ENCODE assay signal across 18 mouse cellular contexts in the genomic region with DNA sequence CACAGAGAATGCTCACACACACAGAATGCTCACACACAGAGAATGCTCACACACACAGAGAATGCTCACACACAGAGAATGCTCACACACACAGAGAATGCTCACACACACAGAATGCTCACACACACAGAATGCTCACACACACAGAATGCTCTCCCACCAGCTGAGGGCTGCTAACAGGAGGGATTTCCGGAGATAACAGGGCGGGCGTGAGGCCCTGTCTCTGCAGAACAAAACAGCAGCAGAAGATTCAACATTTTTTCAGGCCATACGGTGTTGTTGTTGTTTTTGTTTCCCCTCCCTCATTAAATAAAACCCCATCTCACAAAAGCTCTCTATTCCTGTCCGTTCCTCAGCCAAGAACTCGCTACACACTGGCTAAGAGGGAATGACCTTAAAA. TPM values are rescaled to one million over a fixed set of nuclear protein-coding genes. Genes with fewer than 3 reads are reported as not detected.
DNase-seq lines count a peak whose midpoint lies in the region; ATAC-seq and TF ChIP-seq lines count a peak whose summit lies in the region.
"Not testable (repeated sequence)": the region's sequence is repeated elsewhere in the genome, so short reads cannot be mapped to it uniquely, and the experiment has no call there.
"Had no signal": no experiment of that assay in that cellular context is flagged by ENCODE, and none has a peak within 500 bp of the region (broad histone marks: within the 10 kb centered on the region; RNA-seq: fewer than 3 reads in every experiment).

No protein-coding gene starts in this region.

- peak in 1 of 2 experiments; percentile 31; a peak in 2 of 4 replicates for TF ChIP-seq EP300 in MEL (IDR thresholded peaks at IDR 0.05; ENCODE audit: low read depth in 1 of 2, low read length in 2 of 2)

- H3K4me3 ChIP-seq in MEL (ENCODE audit: control insufficient read depth in 1 of 2, insufficient read depth in 1 of 2, low read depth in 2 of 2, low read length in 2 of 2), result peak overlapping the region in 1 of 2 experiments; percentile 23; a peak in 1 of 4 replicates
- H3K4me3 ChIP-seq in cortical plate, adult 2 months (ENCODE audit: insufficient read depth, low read length); heart, embryonic 11.5 days (ENCODE audit: low read depth, low read length); heart, embryonic 15.5 days; liver, adult 2 months (ENCODE audit: insufficient read depth, low read depth, low read length); macrophage (ENCODE audit: inconsistent target): not testable (repeated sequence)

- ATAC-seq in heart, embryonic 11.5 days (replicated peaks; ENCODE audit: insufficient number of reproducible peaks, low FRiP score, low TSS enrichment); heart, embryonic 15.5 days (replicated peaks; ENCODE audit: insufficient number of reproducible peaks, insufficient read depth, low FRiP score, low read depth): not testable (repeated sequence)

- peak; percentile 50 for DNase-seq in MEL (ENCODE audit: low read depth, low spot score)
- DNase-seq in liver, adult 2 months (ENCODE audit: extremely low read depth, low read depth, low spot score), result not testable (repeated sequence)
- DNase-seq in thymus, postnatal 4 days, result peak; percentile 41

- not testable (repeated sequence) for H3K4me2 ChIP-seq in heart, embryonic 11.5 days; heart, embryonic 15.5 days

- H3K27ac ChIP-seq in MEL (ENCODE audit: control insufficient read depth, low read depth, low read length), result peak overlapping the region; percentile 40
- H3K27ac ChIP-seq in cortical plate, adult 2 months (ENCODE audit: insufficient read depth, low read length), result peak overlapping the region; percentile 65; the same call in 1 of the 2 replicates
- peak overlapping the region; percentile 86; the same call in 1 of the 2 replicates for H3K27ac ChIP-seq in heart, embryonic 11.5 days (ENCODE audit: low read depth, low read length)
- peak overlapping the region; percentile 81 for H3K27ac ChIP-seq in heart, embryonic 15.5 days
- peak overlapping the region; percentile 41; the same call in 1 of the 2 replicates for H3K27ac ChIP-seq in liver, adult 2 months (replicated peaks; ENCODE audit: insufficient read depth, low read depth, low read length)
- H3K27ac ChIP-seq in macrophage, result peak overlapping the region; percentile 85

- H3K9me3 ChIP-seq in MEL (replicated peaks; ENCODE audit: insufficient read depth, low read length); heart, embryonic 11.5 days (replicated peaks; ENCODE audit: control insufficient read depth, low read length); heart, embryonic 15.5 days (replicated peaks): not testable (repeated sequence)

- peaks cover 0 to 19% of the 10 kb centered on the region in 2 experiments; a peak in 3 of 4 replicates for H3K4me1 ChIP-seq in MEL (ENCODE audit: control insufficient read depth in 1 of 2, insufficient read depth in 2 of 2, low read length in 2 of 2)
- not testable (repeated sequence) for H3K4me1 ChIP-seq in cortical plate, adult 2 months (ENCODE audit: control insufficient read depth, insufficient read depth, low read length); liver, adult 2 months (ENCODE audit: control insufficient read depth, insufficient read depth, low read length)
- H3K4me1 ChIP-seq in heart, embryonic 11.5 days (ENCODE audit: control insufficient read depth, insufficient read depth, low read length), result peaks cover 40% of the 10 kb centered on the region
- peaks cover 40% of the 10 kb centered on the region for H3K4me1 ChIP-seq in heart, embryonic 15.5 days (replicated peaks)

- peak overlapping the region; percentile 16 for H3K9ac ChIP-seq in MEL (ENCODE audit: control insufficient read depth, low read depth, low read length, poor library complexity, severe bottlenecking)
- 0 out of 2 replicates have a peak overlapping the region, but pooled peaks have one; percentile 54 for H3K9ac ChIP-seq in heart, embryonic 11.5 days (ENCODE audit: low read depth, low read length)
- H3K9ac ChIP-seq in heart, embryonic 15.5 days; liver, adult 2 months (ENCODE audit: low read depth, low read length): not testable (repeated sequence)

- H3K27me3 ChIP-seq in MEL (ENCODE audit: control insufficient read depth in 1 of 2, insufficient read depth in 2 of 2, low read length in 2 of 2); heart, embryonic 11.5 days (ENCODE audit: control insufficient read depth, insufficient read depth, low read length); heart, embryonic 15.5 days; liver, adult 2 months (ENCODE audit: control insufficient read depth, insufficient read depth, low read length): not testable (repeated sequence)

- TF ChIP-seq CTCF in MEL (IDR thresholded peaks at IDR 0.05 in 2 of 3, conservative IDR thresholded peaks at IDR 0.05 in 1 of 3; ENCODE audit: control insufficient read depth in 1 of 3, insufficient read depth in 1 of 3, low read depth in 2 of 3, low read length in 3 of 3, poor library complexity in 1 of 3, severe bottlenecking in 1 of 3); cortical plate, adult 2 months (IDR thresholded peaks at IDR 0.05; ENCODE audit: extremely low read depth, insufficient read depth, low read length); liver, adult 2 months (IDR thresholded peaks at IDR 0.05; ENCODE audit: low read depth, low read length): not testable (repeated sequence)

- TF ChIP-seq POLR2A in MEL (IDR thresholded peaks at IDR 0.05; ENCODE audit: control insufficient read depth in 1 of 2, insufficient read depth in 1 of 2, low read depth in 1 of 2, low read length in 2 of 2, poor library complexity in 1 of 2); cortical plate, adult 2 months (IDR thresholded peaks at IDR 0.05; ENCODE audit: extremely low read depth, insufficient read depth, low read length); liver, adult 2 months (IDR thresholded peaks at IDR 0.05; ENCODE audit: extremely low read depth, insufficient read depth, low read length): not testable (repeated sequence)

- not testable (repeated sequence) for H3K79me2 ChIP-seq in MEL (ENCODE audit: control insufficient read depth, insufficient read depth, low read length, poor library complexity); liver, adult 2 months (ENCODE audit: control insufficient read depth, insufficient read depth, low read length); macrophage (ENCODE audit: inconsistent target)

- H3K36me3 ChIP-seq in MEL (ENCODE audit: control insufficient read depth in 1 of 2, insufficient read depth in 2 of 2, low read length in 2 of 2); heart, embryonic 11.5 days (ENCODE audit: control insufficient read depth, insufficient read depth, low read length); heart, embryonic 15.5 days; liver, adult 2 months (ENCODE audit: control insufficient read depth, insufficient read depth, low read length); macrophage (ENCODE audit: inconsistent target): not testable (repeated sequence)

- TF ChIP-seq RAD21 in MEL (IDR thresholded peaks at IDR 0.05; ENCODE audit: low read depth, low read length), result not testable (repeated sequence)

- 22% methylated on average over 6 of the region's 6 CpGs for WGBS in heart, embryonic 11.5 days (ENCODE audit: insufficient replicate concordance)
- WGBS in heart, embryonic 15.5 days, result 29% methylated on average over 6 of the region's 6 CpGs
- 82% methylated on average over 6 of the region's 6 CpGs for WGBS in liver, adult 2 months
- 66% methylated on average over 6 of the region's 6 CpGs for WGBS in macrophage (ENCODE audit: missing documents)

TF ChIP-seq in MEL, 35 proteins besides CTCF, POLR2A, EP300 and RAD21:
- peak; percentile 55 for TF ChIP-seq ETS1 (IDR thresholded peaks at IDR 0.05; ENCODE audit: low read depth, low read length)
- TF ChIP-seq TBP (IDR thresholded peaks at IDR 0.05; ENCODE audit: low read depth, low read length), result 0 out of 2 replicates have a peak, but pooled peaks have one; percentile 48
- TF ChIP-seq GATA1 (IDR thresholded peaks at IDR 0.05; ENCODE audit: low read depth, low read length), result peak; percentile 48; the same call in 1 of the 2 replicates

RNA-seq across cellular contexts. Expression of a gene that starts 55.6 kb away (rescaled TPM):
- 7.5 and 9.5 TPM in 2 replicates for total RNA-seq in MEL (2012; rRNA removed)
- polyA plus RNA-seq in MEL (2012; ENCODE audit: insufficient read depth in 1 of 2, insufficient read length in 2 of 2, low read depth in 1 of 2, low replicate concordance in 2 of 2, missing spikeins in 1 of 2), result 10 to 100 TPM in 1 of 2 experiments, not detected in 1; 14.6 TPM
- polyA plus RNA-seq in cortical plate, adult 2 months (2012; rRNA removed), result 50.0 and 50.9 TPM in 2 replicates
- 103 and 150 TPM in 2 replicates for polyA plus RNA-seq in heart, embryonic 11.5 days (2014; fragmentation: Nextera tagmentation; extraction: Ambion mirVana)
- 85.3 and 94.4 TPM in 2 replicates for polyA plus RNA-seq in heart, embryonic 15.5 days (2015; fragmentation: Nextera tagmentation; extraction: Ambion mirVana)
- total RNA-seq in liver, adult 2 months (2014; rRNA removed), result 12.8 and 14.0 TPM in 2 replicates
- polyA plus RNA-seq in liver, adult 2 months (2012; rRNA removed), result 7.8 and 8.2 TPM in 2 replicates
- total RNA-seq in macrophage (2018; cell fraction: chromatin; rRNA removed), result 100 to 1,000 TPM in 6 of 26 experiments, 10 to 100 TPM in 7, 1 to 10 TPM in 13; 2.6 to 320 (median 10.4) TPM
- 100 to 1,000 TPM in 5 of 26 experiments, 10 to 100 TPM in 21; 13.9 to 374 (median 26.6) TPM for total RNA-seq in macrophage (2018; cell fraction: cytosol; rRNA removed)
- total RNA-seq in macrophage (2018; cell fraction: nucleus; rRNA removed), result 100 to 1,000 TPM in 8 of 26 experiments, 10 to 100 TPM in 15, 1 to 10 TPM in 3; 7.8 to 467 (median 26.1) TPM
- 27.6 to 35.2 TPM (median 30.7 TPM) in 3 replicates for polyA plus RNA-seq in macrophage (2018)

RNA-seq across cellular contexts. Expression of a gene that starts 55.8 kb away (rescaled TPM):
- not detected in 2 replicates for total RNA-seq in MEL (2012; rRNA removed)
- polyA plus RNA-seq in MEL (2012; ENCODE audit: insufficient read depth in 1 of 2, insufficient read length in 2 of 2, low read depth in 1 of 2, low replicate concordance in 2 of 2, missing spikeins in 1 of 2) (not detected), macrophage (2018) (not detected in 3 replicates)
- polyA plus RNA-seq in cortical plate, adult 2 months (2012; rRNA removed), result not detected in 2 replicates
- 64.5 TPM in 2 replicates for polyA plus RNA-seq in heart, embryonic 11.5 days (2014; fragmentation: Nextera tagmentation; extraction: Ambion mirVana)
- polyA plus RNA-seq in heart, embryonic 15.5 days (2015; fragmentation: Nextera tagmentation; extraction: Ambion mirVana), result 120 and 162 TPM in 2 replicates
- not detected in 2 replicates for total RNA-seq in liver, adult 2 months (2014; rRNA removed)
- not detected in 2 replicates for polyA plus RNA-seq in liver, adult 2 months (2012; rRNA removed)
- not detected for total RNA-seq in macrophage (2018; cell fraction: chromatin; rRNA removed)
- not detected for total RNA-seq in macrophage (2018; cell fraction: cytosol; rRNA removed)
- total RNA-seq in macrophage (2018; cell fraction: nucleus; rRNA removed), result not detected
- total RNA-seq: adrenal gland, adult 18-20 months; adrenal gland, postnatal 14 days; gastrocnemius, adult 8-10 months; gastrocnemius, postnatal 36 days had no signal
- polyA plus RNA-seq: activated CD4-positive, CD25-positive, alpha-beta regulatory T cell, adult 4 months; CD4-positive, CD25-positive, alpha-beta regulatory T cell, adult 4 months; erythroblast, embryonic 14.5 days; G1E; inflammation-experienced regulatory T-cells, adult 6 months; intestine, postnatal 0 days; Patski had no signal

Comparison
In these comparisons a context has a peak if more than half of its experiments do, and no peak if none do; other contexts are left out.
1. RNA of a gene that starts 55.8 kb away (polyA plus RNA-seq): 120 to 162 TPM in heart, embryonic 15.5 days and 64.5 TPM in heart, embryonic 11.5 days; not detected in MEL, not detected in cortical plate, adult 2 months, not detected in liver, adult 2 months and not detected in macrophage; every median in the first group is over 10 times any median in the second.
2. Peak in every context shown above with its lines, with median percentiles within 50 percentile points of each other: H3K27ac ChIP-seq.